Mouse (Mus musculus) CD4-positive helper T cell, adult 2 months (primary cell): Measurements from ENCODE around the gene Tmc4.
A peak's percentile ranks its signal among the peaks of the same experiment; 100 is the strongest.
"Not testable (repeated sequence)": the region's sequence is repeated elsewhere in the genome, so short reads cannot be mapped to it uniquely, and the experiment has no call there.

Experiments used
- DNase-seq: peaks from one replicate; pipeline ENCODE4 v3.0.0-alpha.2; 2012; ENCODE audit warnings: low read depth, missing footprints, low spot score

Gene Tmc4

GRCm38 (mm10) chr7:3677342-3677741 is at the start of gene Tmc4:
TSS of gene Tmc4 (minus strand) at chr7:3677553.
- DNase-seq = no peak

DNA sequence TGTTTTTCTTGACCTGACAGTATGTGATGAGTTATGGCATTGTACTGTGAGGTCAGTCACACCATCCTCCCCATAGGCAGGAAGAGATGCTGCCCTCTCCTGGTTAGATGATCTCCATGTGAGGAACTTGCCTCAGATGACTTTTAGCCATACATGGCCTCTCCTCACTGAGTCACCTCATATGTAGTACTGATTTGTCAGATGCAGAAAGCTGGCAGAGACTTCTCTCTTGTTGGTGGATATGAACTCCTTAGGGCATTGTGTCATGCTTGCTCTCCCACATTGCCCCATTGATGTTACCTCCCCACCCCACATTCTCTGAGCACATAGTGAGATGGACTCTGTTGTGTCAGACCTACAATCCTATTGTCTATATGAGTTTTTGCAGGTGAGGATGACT is 48.1 kb upstream of the Tmc4 start:
- not testable (repeated sequence) for DNase-seq

GRCm38 (mm10) chr7:3720268-3720667 is 42.9 kb upstream of the Tmc4 start, which contains the start of gene Pirb:
TSS of gene Pirb (minus strand) at chr7:3720391.
- DNase-seq = not testable (repeated sequence)

DNA sequence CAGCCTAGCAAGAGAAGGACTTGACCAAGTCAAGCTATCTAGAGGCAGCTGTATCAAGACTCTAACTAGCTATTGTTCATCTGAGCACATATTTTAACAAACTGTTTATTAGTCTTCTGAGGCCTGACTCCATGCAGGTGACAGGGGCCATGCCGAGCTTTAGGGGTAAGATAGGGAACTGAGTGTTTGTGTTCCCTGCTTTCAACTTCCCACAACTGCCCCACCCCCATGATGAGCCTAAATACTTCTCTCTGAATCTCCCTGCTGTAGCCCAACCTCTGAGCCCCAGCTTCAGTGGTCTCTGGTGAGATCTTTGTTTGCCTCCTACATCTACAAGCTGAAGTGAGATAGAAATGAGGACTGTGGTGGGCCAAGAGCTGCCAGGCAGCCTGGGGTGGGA is 37.9 kb upstream of the Tmc4 start:
- DNase-seq = no peak

- no peak for DNase-seq
Measured at GRCm38 (mm10) chr7:3712264-3712942, 35.0 kb upstream of the Tmc4 start.

- no peak for DNase-seq
Measured at GRCm38 (mm10) chr7:3709000-3709399, 31.6 kb upstream of the Tmc4 start.

DNA sequence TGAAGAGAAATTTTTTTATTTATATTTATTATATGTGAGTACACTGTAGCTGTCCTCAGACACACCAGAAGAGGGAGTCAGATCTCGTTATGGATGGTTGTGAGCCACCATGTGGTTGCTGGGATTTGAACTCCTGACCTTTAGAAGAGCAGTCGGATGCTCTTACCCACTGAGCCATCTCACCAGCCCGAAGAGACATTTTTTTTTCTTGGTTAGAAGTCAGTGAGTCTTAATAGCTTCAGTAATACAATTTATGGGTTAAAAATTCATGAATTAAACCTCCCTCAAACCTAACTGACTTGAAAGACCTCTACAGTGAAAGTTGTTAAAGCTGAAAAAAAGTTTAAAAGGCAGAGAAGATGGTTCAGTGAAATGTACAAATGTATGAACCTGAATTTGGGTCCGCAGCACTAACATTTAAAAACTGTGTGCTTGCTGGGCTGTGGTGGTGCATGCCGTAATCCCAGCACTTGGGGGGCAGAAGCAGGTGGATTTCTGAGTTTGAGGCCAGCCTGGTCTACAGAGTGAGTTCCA is 31.2 kb upstream of the Tmc4 start:
- DNase-seq = not testable (repeated sequence)

GRCm38 (mm10) chr7:3707568-3708413 is 30.4 kb upstream of the Tmc4 start:
- no peak for DNase-seq

GRCm38 (mm10) chr7:3707027-3707426 is 29.7 kb upstream of the Tmc4 start:
- DNase-seq = peak; percentile 66

- no peak for DNase-seq
Measured at GRCm38 (mm10) chr7:3706343-3706934, 29.1 kb upstream of the Tmc4 start.

- no peak for DNase-seq
Measured at GRCm38 (mm10) chr7:3705911-3706310, 28.6 kb upstream of the Tmc4 start.

- not testable (repeated sequence) for DNase-seq
Measured at GRCm38 (mm10) chr7:3705461-3705860, 28.1 kb upstream of the Tmc4 start.

DNA sequence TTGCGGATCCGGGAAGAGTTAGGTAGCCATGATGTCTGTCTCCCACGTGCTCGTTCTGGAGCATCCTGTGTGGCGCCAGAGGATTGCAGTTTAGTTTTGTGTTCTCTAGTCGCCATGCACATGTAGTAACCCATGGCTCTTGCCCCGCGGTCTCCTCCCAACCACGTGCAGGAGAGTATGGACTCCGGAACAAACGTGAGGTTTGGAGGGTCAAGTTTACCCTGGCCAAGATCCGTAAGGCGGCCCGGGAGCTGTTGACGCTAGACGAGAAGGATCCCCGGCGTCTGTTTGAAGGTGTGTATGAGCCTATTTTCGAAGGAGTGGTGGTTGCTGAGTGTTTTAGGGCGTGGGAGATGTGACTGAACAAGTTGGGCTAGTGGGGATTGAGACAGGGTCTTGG is 27.1 kb upstream of the Tmc4 start:
- DNase-seq = no peak

DNA sequence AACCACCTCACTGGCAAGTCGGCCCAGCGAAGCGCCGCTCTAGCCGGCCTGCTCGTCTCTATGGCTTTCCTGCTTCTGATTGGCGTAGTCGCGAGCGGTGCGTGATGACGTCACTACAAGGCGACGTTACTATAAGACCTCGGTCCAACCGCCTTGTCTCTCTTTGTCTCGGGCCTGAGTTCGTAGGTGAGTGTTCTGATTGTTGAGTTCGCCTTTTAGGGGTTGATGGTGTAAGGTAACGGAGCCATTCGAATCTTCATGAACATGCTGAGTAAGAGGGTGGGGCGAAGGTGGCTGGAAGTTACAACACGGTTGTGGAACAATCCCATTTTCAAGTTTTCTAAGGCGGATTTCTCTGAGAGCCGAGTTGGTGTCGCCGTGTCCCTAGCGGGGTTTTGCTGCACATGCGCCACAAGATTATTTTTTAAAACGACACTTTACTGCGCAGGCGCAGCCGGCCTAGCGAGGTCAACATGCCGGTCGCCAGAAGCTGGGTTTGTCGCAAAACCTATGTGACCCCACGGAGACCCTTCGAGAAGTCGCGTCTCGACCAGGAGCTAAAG is 26.6 kb upstream of the Tmc4 start, which contains the start of gene Rps9:
Rps9 (plus strand) TSS at position 115 of the 563 bp plus-strand sequence.
- DNase-seq = peak; percentile 98

DNA sequence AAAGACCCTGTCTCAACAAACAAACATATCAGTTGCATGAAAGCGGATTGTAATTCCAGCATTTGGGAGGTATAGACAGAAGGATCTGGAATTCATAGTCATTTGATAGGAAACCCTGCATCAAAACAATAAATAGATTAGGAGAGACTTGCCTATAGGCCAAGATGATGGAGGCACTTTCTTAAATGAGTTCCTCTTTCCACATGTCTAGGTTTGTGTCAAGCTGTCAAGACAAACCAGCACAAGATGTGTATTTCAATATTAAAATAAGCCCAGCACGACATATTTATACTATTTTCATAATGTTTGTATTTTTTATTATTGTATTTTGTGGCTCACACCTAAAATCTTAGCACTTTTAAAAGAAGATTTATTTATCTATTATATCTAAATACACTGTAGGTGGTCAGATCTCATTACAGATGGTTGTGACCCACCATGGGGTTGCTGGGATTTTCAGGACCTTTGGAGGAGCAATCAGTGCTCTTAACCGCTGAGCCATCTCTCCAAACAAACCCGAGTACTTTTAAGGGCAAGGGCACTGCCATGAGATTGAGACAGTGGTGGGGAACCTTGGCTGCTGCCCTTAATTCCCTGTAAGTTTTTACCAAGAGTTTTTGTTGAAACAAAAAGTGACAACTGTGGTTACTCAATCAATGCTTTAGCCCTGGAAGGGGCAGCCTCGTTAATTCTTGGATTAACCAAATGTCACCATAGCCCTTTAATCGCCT is 26.0 kb upstream of the Tmc4 start:
- DNase-seq = no peak

DNA sequence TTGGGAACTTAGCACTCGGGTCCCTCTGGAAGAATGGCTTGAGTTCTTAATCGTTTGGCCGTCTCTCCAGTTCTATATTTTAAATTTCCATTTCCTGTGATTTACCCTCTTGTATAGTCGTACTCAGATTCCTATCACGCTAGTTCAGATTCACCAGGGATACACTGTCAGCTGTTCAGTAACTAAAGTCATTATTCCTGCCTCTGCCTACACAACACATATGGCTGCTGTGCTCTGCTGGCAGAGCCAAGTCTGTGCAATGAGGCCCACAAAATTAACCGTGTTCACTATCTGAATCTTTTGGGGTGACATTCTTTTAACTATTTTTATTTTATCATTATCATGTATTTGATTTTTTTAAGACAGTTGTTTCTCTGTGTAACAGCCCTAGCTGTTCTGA is 21.1 kb upstream of the Tmc4 start:
- no peak for DNase-seq

- DNase-seq = not testable (repeated sequence)
Measured at GRCm38 (mm10) chr7:3694949-3695305, 17.6 kb upstream of the Tmc4 start.

GRCm38 (mm10) chr7:3694076-3694948 is 17.0 kb upstream of the Tmc4 start:
- DNase-seq = peak; percentile 91

- no peak for DNase-seq
Measured at GRCm38 (mm10) chr7:3693809-3694075, 16.4 kb upstream of the Tmc4 start.
